Mouse (Mus musculus): ENCODE measurements around the gene Atg5. TPM values are rescaled to one million over a fixed set of nuclear protein-coding genes. Genes with fewer than 3 reads are reported as not detected.
A peak's percentile ranks its signal among the peaks of the same experiment; 100 is the strongest.
"Not testable (repeated sequence)": the region's sequence is repeated elsewhere in the genome, so short reads cannot be mapped to it uniquely, and the experiment has no call there.

Atg5 gene
- polyA plus RNA-seq, 1 experiment from 2014 or later = 45.7 TPM

GRCm38 (mm10) chr10:44322166-44322565 lies 54.0 kb downstream of the Atg5 start:
- Histone ChIP-seq H3K27me3 (replicated peaks) (no peaks in the 10 kb centered on the region), H3K36me3 (replicated peaks) (no peaks in the 10 kb centered on the region), H3K4me3 (no peak overlapping the region), H3K4me1 (peaks cover 3% of the 10 kb centered on the region; the same call in 1 of the 2 replicates), H3K27ac (no peak overlapping the region), H3K9me3 (no peaks in the 10 kb centered on the region), H3K9ac (no peak overlapping the region), H3K4me2 (no peak overlapping the region)
- no peak for ATAC-seq (replicated peaks)
- 92% methylated on average over 1 of the region's 1 CpGs for WGBS

GRCm38 (mm10) chr10:44323070-44323775 lies 55.1 kb downstream of the Atg5 start:
- 86% methylated on average over 9 of the region's 9 CpGs for WGBS
- no peak overlapping the region for H3K4me2 ChIP-seq

GRCm38 (mm10) chr10:44323836-44324235 lies 55.7 kb downstream of the Atg5 start:
- no peak overlapping the region for H3K4me2 ChIP-seq
- no peak for ATAC-seq (replicated peaks)
- 84% methylated on average over 8 of the region's 8 CpGs for WGBS
- H3K36me3 ChIP-seq (replicated peaks) = no peaks in the 10 kb centered on the region
- no peak overlapping the region for H3K27ac ChIP-seq
- no peak overlapping the region for H3K4me3 ChIP-seq
- no peaks in the 10 kb centered on the region for H3K27me3 ChIP-seq (replicated peaks)
- H3K4me1 ChIP-seq = peaks cover 3% of the 10 kb centered on the region; the same call in 1 of the 2 replicates
- no peak overlapping the region for H3K9ac ChIP-seq
- no peaks in the 10 kb centered on the region for H3K9me3 ChIP-seq

More at GRCm38 (mm10) chr10:44323070-44323775, 55.1 kb downstream of the Atg5 start:
- H3K27ac ChIP-seq = no peak overlapping the region
- no peaks in the 10 kb centered on the region for H3K36me3 ChIP-seq (replicated peaks)
- H3K4me3 ChIP-seq = no peak overlapping the region
- ATAC-seq (replicated peaks) = no peak
- H3K27me3 ChIP-seq (replicated peaks) = no peaks in the 10 kb centered on the region
- H3K4me1 ChIP-seq = peaks cover 3% of the 10 kb centered on the region; the same call in 1 of the 2 replicates
- H3K9ac ChIP-seq = no peak overlapping the region
- no peaks in the 10 kb centered on the region for H3K9me3 ChIP-seq

GRCm38 (mm10) chr10:44325551-44326500 lies 57.7 kb downstream of the Atg5 start:
- H3K9me3 ChIP-seq = no peaks in the 10 kb centered on the region
- no peaks in the 10 kb centered on the region for H3K27me3 ChIP-seq (replicated peaks)
- H3K9ac ChIP-seq = no peak overlapping the region
- WGBS = 71% methylated on average over 13 of the region's 13 CpGs
- H3K27ac ChIP-seq = no peak overlapping the region
- H3K36me3 ChIP-seq (replicated peaks) = no peaks in the 10 kb centered on the region
- H3K4me1 ChIP-seq = peaks cover 3% of the 10 kb centered on the region; the same call in 1 of the 2 replicates
- no peak overlapping the region for H3K4me3 ChIP-seq
- 0 out of 2 replicates have a peak, but pooled peaks have one; percentile 58 for ATAC-seq (replicated peaks)
- no peak overlapping the region for H3K4me2 ChIP-seq

- no peak overlapping the region for H3K4me3 ChIP-seq
- WGBS = 91% methylated on average over 9 of the region's 9 CpGs
- no peaks in the 10 kb centered on the region for H3K36me3 ChIP-seq (replicated peaks)
- H3K27me3 ChIP-seq (replicated peaks) = no peaks in the 10 kb centered on the region
- H3K4me1 ChIP-seq = peaks cover 3% of the 10 kb centered on the region; the same call in 1 of the 2 replicates
- no peak overlapping the region for H3K9ac ChIP-seq
- no peaks in the 10 kb centered on the region for H3K9me3 ChIP-seq
- H3K4me2 ChIP-seq = no peak overlapping the region
- no peak for ATAC-seq (replicated peaks)
- H3K27ac ChIP-seq = no peak overlapping the region
Measured at GRCm38 (mm10) chr10:44327057-44327456, 58.9 kb downstream of the Atg5 start.

- H3K9ac ChIP-seq = no peak overlapping the region
Measured at GRCm38 (mm10) chr10:44328347-44328746, 60.2 kb downstream of the Atg5 start.

GRCm38 (mm10) chr10:44330717-44331116 lies 62.6 kb downstream of the Atg5 start:
- no peak overlapping the region for H3K9ac ChIP-seq
- H3K4me1 ChIP-seq = peaks cover 2% of the 10 kb centered on the region; the same call in 1 of the 2 replicates
- no peaks in the 10 kb centered on the region for H3K27me3 ChIP-seq (replicated peaks)
- ATAC-seq (replicated peaks) = no peak
- no peak overlapping the region for H3K4me2 ChIP-seq
- no peak overlapping the region for H3K27ac ChIP-seq
- 88% methylated on average over 1 of the region's 1 CpGs for WGBS
- H3K36me3 ChIP-seq (replicated peaks) = no peaks in the 10 kb centered on the region
- no peaks in the 10 kb centered on the region for H3K9me3 ChIP-seq
- H3K4me3 ChIP-seq = no peak overlapping the region

More at GRCm38 (mm10) chr10:44328347-44328746, 60.2 kb downstream of the Atg5 start:
- no peaks in the 10 kb centered on the region for H3K36me3 ChIP-seq (replicated peaks)
- no peak overlapping the region for H3K27ac ChIP-seq
- no peak for ATAC-seq (replicated peaks)
- no peak overlapping the region for H3K4me2 ChIP-seq
- no peaks in the 10 kb centered on the region for H3K27me3 ChIP-seq (replicated peaks)
- WGBS = 72% methylated on average over 3 of the region's 3 CpGs
- H3K4me3 ChIP-seq = no peak overlapping the region
- H3K9me3 ChIP-seq = no peaks in the 10 kb centered on the region
- peaks cover 3% of the 10 kb centered on the region; the same call in 1 of the 2 replicates for H3K4me1 ChIP-seq

- ATAC-seq (replicated peaks) = 0 out of 2 replicates have a peak, but pooled peaks have one; percentile 8
- no peak overlapping the region for H3K4me3 ChIP-seq
- H3K27ac ChIP-seq = no peak overlapping the region
- H3K9ac ChIP-seq = no peak overlapping the region
- no peak overlapping the region for H3K4me2 ChIP-seq
- H3K36me3 ChIP-seq (replicated peaks) = no peaks in the 10 kb centered on the region
- no peaks in the 10 kb centered on the region for H3K27me3 ChIP-seq (replicated peaks)
- H3K9me3 ChIP-seq = no peaks in the 10 kb centered on the region
- 85% methylated on average over 2 of the region's 2 CpGs for WGBS
- H3K4me1 ChIP-seq = no peaks in the 10 kb centered on the region
Measured at GRCm38 (mm10) chr10:44331469-44331868, 63.3 kb downstream of the Atg5 start.

GRCm38 (mm10) chr10:44332656-44333055 lies 64.5 kb downstream of the Atg5 start:
- H3K36me3 ChIP-seq (replicated peaks); H3K4me1 ChIP-seq; H3K9me3 ChIP-seq; H3K27ac ChIP-seq; H3K27me3 ChIP-seq (replicated peaks); H3K4me2 ChIP-seq; H3K9ac ChIP-seq; H3K4me3 ChIP-seq; ATAC-seq (replicated peaks): not testable (repeated sequence)
- 94% methylated on average over 3 of the region's 3 CpGs for WGBS

GRCm38 (mm10) chr10:44336641-44337382 lies 68.7 kb downstream of the Atg5 start:
- not testable (repeated sequence) for H3K4me1 ChIP-seq; H3K27ac ChIP-seq; H3K9me3 ChIP-seq; H3K9ac ChIP-seq; H3K4me3 ChIP-seq; H3K27me3 ChIP-seq (replicated peaks); ATAC-seq (replicated peaks); H3K4me2 ChIP-seq; H3K36me3 ChIP-seq (replicated peaks)
- WGBS = 90% methylated on average over 3 of the region's 3 CpGs

- Histone ChIP-seq H3K27ac (no peak overlapping the region), H3K4me1 (no peaks in the 10 kb centered on the region; the same call in 1 of the 2 replicates), H3K9ac (no peak overlapping the region), H3K9me3 (no peaks in the 10 kb centered on the region), H3K27me3 (replicated peaks) (no peaks in the 10 kb centered on the region), H3K4me2 (no peak overlapping the region), H3K4me3 (no peak overlapping the region), H3K36me3 (replicated peaks) (no peaks in the 10 kb centered on the region)
- WGBS = 37% methylated on average over 6 of the region's 6 CpGs
- ATAC-seq (replicated peaks) = no peak
Measured at GRCm38 (mm10) chr10:44338571-44338970, 70.4 kb downstream of the Atg5 start.

- no peaks in the 10 kb centered on the region for H3K27me3 ChIP-seq (replicated peaks)
- H3K4me1 ChIP-seq = no peaks in the 10 kb centered on the region; the same call in 1 of the 2 replicates
- H3K9me3 ChIP-seq = no peaks in the 10 kb centered on the region
- H3K4me3 ChIP-seq = no peak overlapping the region
- no peak overlapping the region for H3K4me2 ChIP-seq
- ATAC-seq (replicated peaks) = no peak
- 81% methylated on average over 5 of the region's 5 CpGs for WGBS
- no peaks in the 10 kb centered on the region for H3K36me3 ChIP-seq (replicated peaks)
- no peak overlapping the region for H3K9ac ChIP-seq
- H3K27ac ChIP-seq = no peak overlapping the region
Measured at GRCm38 (mm10) chr10:44339326-44339725, 71.2 kb downstream of the Atg5 start.
